Mouse (Mus musculus) embryo, embryonic 9.5 days (tissue): ENCODE measurements at regions not wholly inside any gene's neighbourhood (a gene's known extent, or its start where the extent isn't known, plus 50 kb on each side); places are given as distances from the start of the nearest gene placed in this dataset.

Source experiments
- DNase-seq: peaks from one replicate; pipeline ENCODE4 v3.0.0-alpha.2; 2017; ENCODE audit errors: extremely low spot score

- no peak for DNase-seq
Observed at GRCm38 (mm10) chr5:132667316-132667715, 124.2 kb upstream of the Auts2 start.

DNA sequence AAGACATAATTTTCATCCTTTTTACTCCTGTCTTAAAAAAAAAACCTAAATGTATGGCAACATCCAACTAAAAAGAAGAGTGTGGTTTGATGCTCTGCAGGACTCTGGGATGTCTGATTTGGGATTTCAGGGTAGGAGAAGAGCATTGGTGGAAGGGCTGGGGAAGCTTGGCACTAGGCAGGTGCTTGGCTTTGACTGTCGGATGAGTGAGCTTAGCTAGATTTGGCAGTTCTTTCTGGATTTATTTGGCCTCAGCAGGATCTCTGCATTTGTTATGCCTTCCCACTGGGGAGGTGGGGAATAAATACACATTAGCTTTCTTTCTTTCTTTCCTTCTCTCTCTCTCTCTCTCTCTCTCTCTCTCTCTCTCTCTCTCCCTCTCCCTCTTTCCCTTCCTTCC is 118.1 kb upstream of the Auts2 start:
- no peak for DNase-seq

DNA sequence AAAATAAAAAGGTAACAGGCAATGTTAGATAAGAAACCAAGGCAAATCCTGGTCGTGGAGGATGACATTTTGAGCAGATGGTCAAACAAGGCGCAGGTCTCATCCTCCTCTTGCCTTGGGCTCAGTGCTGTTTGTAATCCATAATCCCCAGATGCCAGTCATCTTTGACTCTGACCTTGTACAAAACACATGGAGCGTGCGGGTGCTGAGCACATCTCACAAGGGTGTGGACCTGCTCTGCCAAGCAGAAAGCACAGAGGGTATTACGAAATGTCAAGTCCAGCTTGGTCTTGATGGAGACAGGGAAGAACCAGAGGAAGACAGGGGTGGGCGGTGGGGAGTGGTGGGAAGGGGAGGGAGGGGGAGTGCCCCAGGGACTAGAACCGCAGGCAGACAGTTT is 116.9 kb upstream of the Auts2 start:
- DNase-seq, result no peak

DNA sequence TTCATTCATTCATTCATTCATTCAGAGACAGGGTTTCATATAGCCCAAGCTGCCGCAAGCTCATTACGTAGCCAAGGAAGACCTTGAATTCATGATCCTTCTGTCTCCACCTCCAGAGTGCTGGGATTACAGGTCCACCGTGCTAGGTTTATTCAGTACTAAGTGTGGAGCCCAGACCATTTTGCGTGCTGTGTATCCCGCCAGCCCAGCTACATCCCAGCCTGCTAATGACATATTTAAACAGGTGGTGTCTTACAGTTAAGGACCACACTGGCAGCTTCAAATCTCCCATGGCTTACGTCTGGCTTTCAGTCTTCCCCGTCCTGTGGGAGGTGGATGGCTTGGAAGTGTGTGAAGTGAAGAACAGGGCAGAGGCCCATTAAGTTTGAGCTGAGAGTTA is 111.2 kb upstream of the Auts2 start:
- DNase-seq, result no peak

GRCm38 (mm10) chr5:132653694-132654300 is 110.7 kb upstream of the Auts2 start:
- peak; percentile 25 for DNase-seq

DNA sequence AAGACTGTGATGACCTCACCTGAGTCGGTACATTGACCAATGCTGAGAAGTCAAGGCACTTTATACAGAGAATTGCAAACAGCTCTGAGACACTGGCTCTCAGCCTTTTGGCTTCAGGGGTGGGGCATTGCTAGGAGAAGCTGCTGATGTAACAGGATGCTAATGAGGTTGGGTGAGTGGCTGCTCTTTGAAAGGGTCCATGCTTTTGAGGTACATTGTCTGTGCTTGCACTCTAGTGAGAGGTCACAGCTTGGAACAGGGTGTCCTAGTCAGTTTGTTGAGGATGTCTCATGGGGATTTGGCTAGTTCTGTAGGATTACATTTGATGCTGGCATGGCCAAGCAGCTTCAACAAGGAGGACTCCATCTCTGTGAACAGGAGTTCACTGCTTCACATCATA is 109.1 kb upstream of the Auts2 start:
- no peak for DNase-seq

GRCm38 (mm10) chr5:132649771-132650170 is 106.6 kb upstream of the Auts2 start:
- no peak for DNase-seq

- no peak for DNase-seq
Observed at GRCm38 (mm10) chr5:132648751-132649150, 105.6 kb upstream of the Auts2 start.

GRCm38 (mm10) chr5:132644646-132645172 is 101.6 kb upstream of the Auts2 start:
- DNase-seq, result no peak

DNA sequence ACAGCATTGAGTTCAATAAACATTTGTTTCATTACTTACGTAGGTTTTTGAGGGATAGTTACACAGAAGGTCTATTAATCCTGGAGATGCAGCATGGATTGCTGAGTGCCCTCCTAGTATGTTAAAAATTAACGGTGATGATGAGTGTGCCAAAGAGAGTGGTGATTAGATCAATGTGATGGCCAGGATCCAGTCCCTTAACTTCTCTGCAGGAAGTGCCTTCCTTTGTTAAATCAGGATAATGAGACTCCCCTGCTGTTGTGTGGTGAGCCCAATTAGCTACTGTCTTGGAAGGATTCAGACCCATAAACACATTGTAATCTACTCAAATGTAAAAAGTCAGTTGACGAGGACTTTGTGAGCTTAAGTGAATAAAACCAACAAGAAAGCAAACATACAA is 100.1 kb upstream of the Auts2 start:
- no peak for DNase-seq

GRCm38 (mm10) chr5:132633198-132633884 is 90.2 kb upstream of the Auts2 start:
- no peak for DNase-seq

GRCm38 (mm10) chr5:132621751-132622150 is 78.6 kb upstream of the Auts2 start:
- no peak for DNase-seq

- no peak for DNase-seq
Observed at GRCm38 (mm10) chr5:132617241-132617640, 74.1 kb upstream of the Auts2 start.

DNA sequence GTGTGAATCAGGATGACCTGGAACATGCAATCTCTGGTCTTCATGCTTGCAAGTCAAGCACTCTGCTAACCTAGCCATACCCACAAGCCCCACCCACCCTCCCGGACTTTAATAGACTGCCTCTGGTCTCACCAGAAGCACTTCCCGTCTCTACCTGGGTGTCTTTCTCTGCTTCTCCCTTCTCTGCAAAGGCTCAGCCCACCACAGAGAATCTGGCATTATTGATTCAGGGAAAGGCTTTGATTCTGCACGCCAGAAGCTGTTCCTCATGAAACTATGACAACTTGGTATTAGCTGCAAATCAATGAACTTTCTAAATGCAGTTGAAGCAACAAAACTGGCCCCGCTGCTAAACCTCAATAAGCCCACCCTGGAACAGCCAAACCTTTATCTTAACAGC is 66.1 kb upstream of the Auts2 start:
- DNase-seq, result no peak

GRCm38 (mm10) chr5:132606216-132606615 is 63.1 kb upstream of the Auts2 start:
- no peak for DNase-seq

DNA sequence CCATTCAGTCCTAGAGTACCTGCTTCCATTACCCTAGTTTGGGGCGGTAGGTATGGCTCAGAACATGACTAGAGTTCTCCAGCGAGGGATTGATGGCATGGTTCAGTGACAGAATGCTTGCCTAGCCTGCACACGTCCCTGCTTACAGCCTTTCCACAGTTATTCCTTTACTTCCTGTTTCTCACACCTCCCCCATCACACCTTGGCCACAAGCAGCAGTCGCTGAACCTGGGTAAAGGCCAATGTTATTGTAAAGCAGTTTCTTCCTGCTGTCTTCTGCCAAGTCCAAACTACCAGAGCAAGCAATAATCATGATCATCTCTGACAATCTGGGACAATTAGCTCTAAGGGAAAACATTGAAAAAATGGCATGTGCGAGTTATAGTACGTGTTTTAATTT is 51.7 kb upstream of the Auts2 start:
- DNase-seq, result no peak
